Mouse (Mus musculus) spleen, adult 2 months (tissue): Measurements from ENCODE around the gene Nploc4. TPM values are rescaled to one million over a fixed set of nuclear protein-coding genes. Genes with fewer than 3 reads are reported as not detected.

Source experiments
- DNase-seq, 2 experiments: peaks; one replicate each; pipeline versions ENCODE4 v3.0.0 to v3.0.0-alpha.2; 2012 to 2021; ENCODE audit warnings: low spot score in 2 of 2, low read depth in 1 of 2
- H3K27ac ChIP-seq: fragments of 200-500 bp; 2 replicates; pipeline ENCODE4 v1.5.1; 2012; ENCODE audit warnings: low read length, inconsistent platforms; ENCODE audit not compliant: insufficient read depth
- H3K27me3 ChIP-seq: fragments of 200-500 bp; 2 replicates; pipeline ENCODE4 v1.6.1; 2012; ENCODE audit warnings: mild to moderate bottlenecking, moderate library complexity, low read length, inconsistent platforms; ENCODE audit not compliant: control insufficient read depth, insufficient read depth
- H3K36me3 ChIP-seq: fragments of 200-500 bp; 2 replicates; pipeline ENCODE4 v1.6.1; 2012; ENCODE audit warnings: mild to moderate bottlenecking, low read length, inconsistent platforms; ENCODE audit not compliant: control insufficient read depth, insufficient read depth
- H3K4me1 ChIP-seq: fragments of 200-500 bp; 2 replicates; pipeline ENCODE4 v1.6.1; 2011; ENCODE audit warnings: inconsistent platforms; ENCODE audit not compliant: control insufficient read depth, insufficient read depth, insufficient read length
- H3K4me3 ChIP-seq: fragments of 200-500 bp; 2 replicates; pipeline ENCODE4 v1.5.1; 2011; ENCODE audit warnings: mild to moderate bottlenecking, inconsistent platforms; ENCODE audit not compliant: insufficient read depth, insufficient read length; ENCODE audit errors: extremely low read depth
- CTCF ChIP-seq: fragments of 200-500 bp; IDR thresholded peaks from 2 replicates; pipeline ENCODE4 v1.5.1; 2011; ENCODE audit warnings: mild to moderate bottlenecking, inconsistent platforms; ENCODE audit not compliant: insufficient read depth, insufficient read length, insufficient replicate concordance; ENCODE audit errors: extremely low read depth
- POLR2A ChIP-seq: fragments of 200-500 bp; IDR thresholded peaks from 2 replicates; pipeline ENCODE4 v1.6.1; 2011; ENCODE audit warnings: low read depth, low read length, inconsistent platforms
- WGBS: fragments of 180-500 bp; shearing (Covaris S2); methylation state at CpG from one replicate; pipeline ENCODE4 v1.1.7; 2018; 5-methylcytosine and 5-hydroxymethylcytosine counted together
- polyA plus RNA-seq: library from polyadenylated mRNA; depleted of rRNA; stranded (reverse); fragments of >200 nt; gene quantifications from 2 replicates; pipeline ENCODE4 v1.2.3, GENCODE M21; 2012

Nploc4 gene
- polyA plus RNA-seq, 1 experiment: 25.3 TPM

- Histone ChIP-seq H3K27me3 (no peaks in the 10 kb centered on the region), H3K4me1 (peaks cover 3% of the 10 kb centered on the region; the same call in 1 of the 2 replicates), H3K27ac (no peak overlapping the region), H3K36me3 (peaks cover 13% of the 10 kb centered on the region), H3K4me3 (no peak overlapping the region)
- TF ChIP-seq POLR2A: no peak
- no peak for TF ChIP-seq CTCF
- 72% methylated on average over 1 of the region's 1 CpGs for WGBS
- no peak for DNase-seq
These were observed 92.3 kb downstream of the Nploc4 start for GRCm38 (mm10) chr11:120345067-120345681.

GRCm38 (mm10) chr11:120344310-120344920 lies 93.1 kb downstream of the Nploc4 start:
- no peak for TF ChIP-seq POLR2A
- no peak for TF ChIP-seq CTCF
- 79% methylated on average over 5 of the region's 5 CpGs for WGBS
- Histone ChIP-seq H3K27me3 (no peaks in the 10 kb centered on the region), H3K4me1 (peaks cover 3% of the 10 kb centered on the region; the same call in 1 of the 2 replicates), H3K36me3 (peaks cover 13% of the 10 kb centered on the region), H3K4me3 (no peak overlapping the region), H3K27ac (no peak overlapping the region)
- no peak for DNase-seq

- TF ChIP-seq POLR2A (no peak), CTCF (no peak)
- no peak for DNase-seq
- Histone ChIP-seq H3K4me3 (no peak overlapping the region), H3K27ac (no peak overlapping the region), H3K4me1 (peaks cover 3% of the 10 kb centered on the region; the same call in 1 of the 2 replicates), H3K36me3 (peaks cover 13% of the 10 kb centered on the region), H3K27me3 (no peaks in the 10 kb centered on the region)
- WGBS: 93% methylated on average over 5 of the region's 5 CpGs
These were observed 93.8 kb downstream of the Nploc4 start for GRCm38 (mm10) chr11:120343519-120344309.

- no peak for TF ChIP-seq CTCF
- no peak for TF ChIP-seq POLR2A
- 86% methylated on average over 5 of the region's 5 CpGs for WGBS
- H3K36me3 ChIP-seq: peaks cover 12% of the 10 kb centered on the region
- no peak overlapping the region for H3K4me3 ChIP-seq
- peaks cover 3% of the 10 kb centered on the region; the same call in 1 of the 2 replicates for H3K4me1 ChIP-seq
- no peaks in the 10 kb centered on the region for H3K27me3 ChIP-seq
- no peak overlapping the region for H3K27ac ChIP-seq
- DNase-seq: no peak
These were observed 94.8 kb downstream of the Nploc4 start for GRCm38 (mm10) chr11:120342656-120343160.

- DNase-seq: no peak
- Histone ChIP-seq H3K4me3 (no peak overlapping the region), H3K27ac (no peak overlapping the region), H3K36me3 (peaks cover 6% of the 10 kb centered on the region), H3K4me1 (peaks cover 3% of the 10 kb centered on the region; the same call in 1 of the 2 replicates), H3K27me3 (no peaks in the 10 kb centered on the region)
- no peak for TF ChIP-seq POLR2A
- no peak for TF ChIP-seq CTCF
- 93% methylated on average over 4 of the region's 4 CpGs for WGBS
These were observed 95.8 kb downstream of the Nploc4 start for GRCm38 (mm10) chr11:120341661-120342060.

- DNase-seq: no peak
- Histone ChIP-seq H3K36me3 (no peaks in the 10 kb centered on the region; the same call in none of the 2 replicates), H3K27me3 (no peaks in the 10 kb centered on the region), H3K27ac (no peak overlapping the region), H3K4me3 (no peak overlapping the region), H3K4me1 (peaks cover 3% of the 10 kb centered on the region; the same call in 1 of the 2 replicates)
- WGBS: 52% methylated on average over 10 of the region's 10 CpGs
- TF ChIP-seq CTCF (no peak), POLR2A (no peak)
These were observed 97.5 kb downstream of the Nploc4 start for GRCm38 (mm10) chr11:120339978-120340513.
